Mouse (Mus musculus): ENCODE measurements around the gene Kcnk16. TPM values are rescaled to one million over a fixed set of nuclear protein-coding genes. Genes with fewer than 3 reads are reported as not detected.

Gene Kcnk16
- total RNA-seq, 2 experiments from 2014 or later: not detected

Other genes starting within 250 kb of the Kcnk16 start
- 1 to 10 TPM; 2.4 to 2.7 TPM for gene Saysd1, start 130.7 kb downstream of the Kcnk16 start, total RNA-seq (2021)
- gene Kcnk5, start 87.4 kb downstream of the Kcnk16 start, total RNA-seq (2021): under 1 TPM; 0.55 to 0.56 TPM
- gene Nudt13, start 25.5 kb upstream of the Kcnk16 start, total RNA-seq (2021): 10 to 100 TPM; 27.6 to 33.6 TPM
- 10 to 100 TPM; 29.9 to 36.2 TPM for gene Ecd, start 78.9 kb upstream of the Kcnk16 start, total RNA-seq (2021)
- gene Fam149b, start 79.0 kb upstream of the Kcnk16 start, total RNA-seq (2021): 10 to 100 TPM; 34.0 to 34.1 TPM
- gene Dnajc9, start 119.7 kb upstream of the Kcnk16 start, total RNA-seq (2021): 10 to 100 TPM; 10.1 to 11.5 TPM
- 10 to 100 TPM; 72.6 to 81.0 TPM for gene Mrps16, start 124.4 kb upstream of the Kcnk16 start, total RNA-seq (2021)
- gene Cfap70, start 183.0 kb upstream of the Kcnk16 start, total RNA-seq (2021): not detected
- 10 to 100 TPM; 49.8 to 54.1 TPM for gene Anxa7, start 210.9 kb upstream of the Kcnk16 start, total RNA-seq (2021)
- gene Mss51, start 227.7 kb upstream of the Kcnk16 start, total RNA-seq (2021): under 1 TPM; 0.36 to 0.49 TPM

All from heart, postnatal 25 days (tissue).